Mouse (Mus musculus) megakaryocyte, embryonic 14.5 days (primary cell): ENCODE results near the gene Arl1.

Source experiments
- FLI1 ChIP-seq: IDR thresholded peaks from 2 replicates; pipeline ENCODE4 v1.6.1; 2012; ENCODE audit warnings: low read length, inconsistent platforms, mixed read lengths
- GATA1 ChIP-seq: IDR thresholded peaks from 3 replicates; pipeline ENCODE4 v1.6.1; 2012; ENCODE audit warnings: mixed read lengths, low read length, inconsistent platforms, borderline replicate concordance

DNA sequence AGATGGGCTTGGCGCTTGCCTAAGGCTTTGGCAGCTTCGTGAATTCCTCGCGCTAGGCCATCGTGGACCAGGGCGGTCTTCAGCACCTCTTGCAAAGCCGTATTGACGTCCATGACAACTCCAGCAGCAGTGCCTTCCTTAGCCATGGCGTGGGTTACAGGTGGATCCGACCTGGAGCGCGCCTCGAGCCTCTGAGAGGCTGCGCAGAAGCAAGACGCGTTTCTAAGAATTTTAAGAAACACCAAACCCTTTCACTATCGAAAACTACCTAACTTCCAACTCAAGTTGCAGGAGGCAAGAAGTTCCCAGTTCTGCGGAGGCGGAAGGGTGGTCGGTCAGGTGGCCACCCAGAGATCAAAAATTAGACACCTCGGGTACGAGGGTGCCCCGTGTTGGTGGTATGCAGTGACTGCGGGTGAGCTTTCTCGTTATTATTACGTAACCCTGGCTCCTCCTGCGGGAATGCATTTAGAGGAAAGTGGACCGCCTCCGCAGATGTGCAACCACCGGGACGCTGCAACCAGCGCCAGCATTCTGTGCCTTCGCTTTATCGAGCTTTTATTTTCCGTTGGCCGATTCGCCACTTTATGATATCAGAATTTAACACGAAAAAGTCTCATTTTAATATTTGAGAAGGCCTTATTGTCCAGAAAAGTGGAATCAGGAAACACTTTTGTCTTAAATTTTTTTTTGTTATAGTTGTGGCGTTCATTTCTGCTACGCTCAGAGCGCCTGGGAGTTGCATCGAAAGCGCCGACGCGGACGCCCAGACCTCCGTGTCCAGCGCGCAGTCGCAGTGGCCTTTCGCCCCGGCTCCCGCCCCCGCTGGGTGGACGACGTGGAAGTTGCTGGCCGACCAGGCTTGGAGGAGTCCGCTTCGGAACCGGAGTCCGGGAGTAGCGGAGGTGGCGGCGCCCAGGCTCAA lies at the start of gene Arl1:
- TF ChIP-seq FLI1 (no peak), GATA1 (no peak)
